Comparison of ENCODE assay signal across 25 mouse cellular contexts in genomic region chr16:94759761-94760160, GRCm38 (mm10).
"Had no signal": no experiment of that assay in that cellular context is flagged by ENCODE, and none has a peak within 500 bp of the region (broad histone marks: within the 10 kb centered on the region; RNA-seq: fewer than 3 reads in every experiment).

No protein-coding gene starts in this region.

- H3K4me3 ChIP-seq: heart, embryonic 13.5 days; heart, embryonic 15.5 days; hindbrain, embryonic 13.5 days; intestine, embryonic 15.5 days; layer of hippocampus, adult 2 months; left cerebral cortex, adult 2 months; limb, embryonic 10.5 days; limb, embryonic 12.5 days; liver, embryonic 13.5 days; liver, embryonic 15.5 days had no signal

- H3K9me3 ChIP-seq: hindbrain, embryonic 13.5 days; intestine, embryonic 15.5 days; limb, embryonic 10.5 days; limb, embryonic 12.5 days; liver, embryonic 13.5 days; liver, embryonic 15.5 days had no signal

- DNase-seq: gastrocnemius, postnatal 25 days; heart, adult 18-20 months; heart, postnatal 14 days; heart, postnatal 36 days; kidney, adult 18-20 months; kidney, adult 8-10 months; kidney, postnatal 10 days; kidney, postnatal 25 days; kidney, postnatal 4 days; liver; liver, embryonic 13.5 days had no signal

- H3K27me3 ChIP-seq: heart, embryonic 13.5 days; heart, embryonic 15.5 days; hindbrain, embryonic 13.5 days; intestine, embryonic 15.5 days; limb, embryonic 12.5 days; liver, embryonic 13.5 days; liver, embryonic 15.5 days had no signal

- H3K27ac ChIP-seq: heart, embryonic 13.5 days; heart, embryonic 15.5 days; hindbrain, embryonic 13.5 days; intestine, embryonic 15.5 days; layer of hippocampus, adult 2 months; left cerebral cortex, adult 2 months; limb, embryonic 10.5 days; limb, embryonic 12.5 days; liver, embryonic 13.5 days; liver, embryonic 15.5 days had no signal

- ATAC-seq: hindbrain, embryonic 16.5 days; inflammation-experienced regulatory T-cells, adult 6 months; intestine, embryonic 15.5 days; intestine, postnatal 0 days had no signal

- H3K36me3 ChIP-seq: heart, embryonic 13.5 days; heart, embryonic 15.5 days; hindbrain, embryonic 13.5 days; intestine, embryonic 15.5 days; limb, embryonic 10.5 days; limb, embryonic 12.5 days; liver, embryonic 13.5 days; liver, embryonic 15.5 days had no signal

- H3K4me2 ChIP-seq: heart, embryonic 11.5 days; heart, embryonic 13.5 days; heart, embryonic 15.5 days; hindbrain, embryonic 13.5 days; intestine, embryonic 15.5 days; limb, embryonic 12.5 days; liver, embryonic 11.5 days; liver, embryonic 13.5 days; liver, embryonic 15.5 days had no signal

- H3K9ac ChIP-seq: heart, embryonic 13.5 days; heart, embryonic 15.5 days; hindbrain, embryonic 13.5 days; intestine, embryonic 15.5 days; limb, embryonic 12.5 days; liver, embryonic 13.5 days; liver, embryonic 15.5 days had no signal

- H3K4me1 ChIP-seq: intestine, embryonic 15.5 days; limb, embryonic 10.5 days; limb, embryonic 12.5 days; liver, embryonic 13.5 days; liver, embryonic 15.5 days had no signal
